Mouse (Mus musculus): ENCODE data around the gene Cdh1.

Gene Cdh1

GRCm38 (mm10) chr8:106624743-106625142, 21.6 kb downstream of the Cdh1 start:
- DNase-seq, result peak; percentile 50

- no peak for DNase-seq
Observed at GRCm38 (mm10) chr8:106626096-106626865, 23.1 kb downstream of the Cdh1 start.

- no peak for DNase-seq
Observed at GRCm38 (mm10) chr8:106628291-106628964, 25.3 kb downstream of the Cdh1 start.

GRCm38 (mm10) chr8:106629456-106629855, 26.3 kb downstream of the Cdh1 start:
- no peak for DNase-seq

- no peak for DNase-seq
Observed at GRCm38 (mm10) chr8:106631904-106632303, 28.8 kb downstream of the Cdh1 start.

- no peak for DNase-seq
Observed at GRCm38 (mm10) chr8:106632650-106633049, 29.5 kb downstream of the Cdh1 start.

- no peak for DNase-seq
Observed at GRCm38 (mm10) chr8:106633361-106634158, 30.4 kb downstream of the Cdh1 start.

GRCm38 (mm10) chr8:106635284-106635683, 32.1 kb downstream of the Cdh1 start:
- no peak for DNase-seq

GRCm38 (mm10) chr8:106637446-106637845, 34.3 kb downstream of the Cdh1 start:
- no peak for DNase-seq

- no peak for DNase-seq
Observed at GRCm38 (mm10) chr8:106638768-106639295, 35.7 kb downstream of the Cdh1 start.

- DNase-seq, result no peak
Observed at GRCm38 (mm10) chr8:106640212-106640611, 37.1 kb downstream of the Cdh1 start.

GRCm38 (mm10) chr8:106640921-106641320, 37.8 kb downstream of the Cdh1 start:
- DNase-seq, result no peak

- no peak for DNase-seq
Observed at GRCm38 (mm10) chr8:106642172-106642571, 39.0 kb downstream of the Cdh1 start.

GRCm38 (mm10) chr8:106643100-106643499, 39.9 kb downstream of the Cdh1 start:
- peak; percentile 49 for DNase-seq

GRCm38 (mm10) chr8:106644957-106645356, 41.8 kb downstream of the Cdh1 start:
- DNase-seq, result peak; percentile 41

GRCm38 (mm10) chr8:106646153-106646552, 43.0 kb downstream of the Cdh1 start:
- DNase-seq, result peak; percentile 51

GRCm38 (mm10) chr8:106646731-106647130, 43.6 kb downstream of the Cdh1 start:
- peak; percentile 63 for DNase-seq

- DNase-seq, result peak; percentile 94
Observed at GRCm38 (mm10) chr8:106647387-106647786, 44.2 kb downstream of the Cdh1 start.

- DNase-seq, result no peak
Observed at GRCm38 (mm10) chr8:106648421-106648820, 45.3 kb downstream of the Cdh1 start.

- DNase-seq, result peak; percentile 49
Observed at GRCm38 (mm10) chr8:106651994-106652393, 48.8 kb downstream of the Cdh1 start.

GRCm38 (mm10) chr8:106656046-106656445, 52.9 kb downstream of the Cdh1 start:
- DNase-seq, result no peak

- DNase-seq, result no peak
Observed at GRCm38 (mm10) chr8:106672786-106673185, 69.6 kb downstream of the Cdh1 start.

- no peak for DNase-seq
Observed at GRCm38 (mm10) chr8:106674318-106674717, 71.2 kb downstream of the Cdh1 start.
